Mouse (Mus musculus) spleen, postnatal 36 days (tissue): ENCODE measurements around the gene Ankrd13d.

Experiments
- DNase-seq, 2 experiments: peaks; one replicate each; pipeline ENCODE4 v3.0.0; 2022; ENCODE audit warnings: low spot score in 2 of 2, mixed read lengths in 1 of 2

Gene Ankrd13d

DNA sequence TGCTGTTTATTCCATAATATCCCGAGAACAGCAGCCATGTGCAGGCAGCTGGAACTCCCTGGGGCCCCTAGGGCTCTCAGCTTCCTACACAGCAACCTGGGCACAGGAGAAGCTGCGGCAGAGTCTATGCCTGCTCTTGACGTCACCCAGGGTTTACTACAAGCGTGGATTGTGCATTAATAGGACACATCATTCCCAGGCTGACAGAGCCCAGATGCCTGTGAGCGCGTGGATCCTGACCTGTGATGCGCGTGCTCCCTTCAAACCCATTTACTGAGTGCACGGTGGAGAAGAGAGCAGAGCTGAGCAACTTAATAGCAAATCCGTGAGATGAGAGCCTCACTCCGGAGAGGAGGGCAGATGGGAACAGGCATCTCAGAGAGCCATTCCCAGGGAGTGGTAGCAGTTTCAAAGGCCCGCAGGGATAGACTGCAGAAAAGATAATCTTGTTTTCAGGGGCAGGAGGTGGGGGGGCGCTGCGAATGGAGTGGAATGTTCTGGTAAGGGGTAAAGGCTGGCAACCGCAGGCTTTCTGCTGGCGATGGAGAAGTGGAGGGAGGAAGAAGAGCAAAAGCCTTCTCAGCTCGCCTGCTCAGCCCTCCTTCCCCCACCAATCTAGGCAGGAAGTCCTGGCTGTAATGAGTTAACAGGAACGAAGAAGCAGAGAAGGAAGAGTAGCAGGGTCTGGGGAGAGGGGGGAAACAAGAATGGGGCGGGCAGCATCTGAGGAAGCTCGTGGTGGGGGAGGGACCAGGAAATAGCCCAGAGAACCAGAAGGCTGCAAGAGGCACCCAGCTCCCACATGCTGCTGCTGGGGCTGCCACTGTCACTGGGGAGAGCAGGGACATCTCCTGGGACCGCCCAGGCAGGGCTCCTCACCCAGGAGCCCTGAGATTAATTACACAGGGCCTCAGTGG lies 19.1 kb upstream of the Ankrd13d start:
- peak; percentile 91 to 92 for DNase-seq

DNA sequence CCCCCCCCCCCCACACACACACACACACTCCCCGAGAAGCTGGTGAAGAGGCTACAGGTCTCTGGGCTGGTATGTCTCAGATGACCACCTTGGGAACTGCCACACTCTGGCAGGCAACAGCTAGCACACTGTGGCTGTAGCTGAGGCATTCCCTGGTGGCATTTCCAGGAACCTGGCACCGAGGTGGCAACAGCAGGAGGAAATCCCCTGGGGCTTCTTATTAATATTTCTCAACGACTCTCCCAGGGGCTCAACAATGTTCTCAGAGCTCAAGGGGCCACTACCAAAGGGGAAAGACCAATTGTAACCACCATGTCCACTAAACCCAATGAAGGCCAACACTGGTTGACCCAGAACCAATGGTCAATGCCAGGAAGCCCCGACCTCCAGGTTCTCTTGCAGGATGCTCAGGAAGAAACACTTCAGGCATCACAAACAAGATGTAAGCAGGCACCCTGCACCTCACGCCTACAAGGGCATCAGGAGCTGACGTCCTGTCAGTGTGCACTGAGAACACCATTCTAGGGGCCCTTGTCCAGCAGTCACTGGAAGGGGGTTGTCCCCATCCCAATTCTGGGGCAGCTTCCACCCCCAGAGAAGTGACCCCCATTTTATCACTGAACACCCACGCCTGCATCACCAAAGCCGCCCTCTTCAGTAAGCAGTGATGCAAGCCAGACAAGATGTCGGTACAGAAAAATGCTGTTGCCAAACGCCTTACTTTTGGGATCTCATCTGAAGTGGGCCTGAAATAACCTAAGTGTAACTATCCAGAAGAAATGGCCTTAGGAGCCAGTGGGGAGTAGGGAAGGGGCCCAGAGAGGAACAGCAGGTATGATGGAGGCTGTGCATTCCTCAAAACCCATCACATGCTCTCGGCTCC lies 18.2 kb upstream of the Ankrd13d start:
- DNase-seq: peak in 1 of 2 experiments; percentile 24

DNA sequence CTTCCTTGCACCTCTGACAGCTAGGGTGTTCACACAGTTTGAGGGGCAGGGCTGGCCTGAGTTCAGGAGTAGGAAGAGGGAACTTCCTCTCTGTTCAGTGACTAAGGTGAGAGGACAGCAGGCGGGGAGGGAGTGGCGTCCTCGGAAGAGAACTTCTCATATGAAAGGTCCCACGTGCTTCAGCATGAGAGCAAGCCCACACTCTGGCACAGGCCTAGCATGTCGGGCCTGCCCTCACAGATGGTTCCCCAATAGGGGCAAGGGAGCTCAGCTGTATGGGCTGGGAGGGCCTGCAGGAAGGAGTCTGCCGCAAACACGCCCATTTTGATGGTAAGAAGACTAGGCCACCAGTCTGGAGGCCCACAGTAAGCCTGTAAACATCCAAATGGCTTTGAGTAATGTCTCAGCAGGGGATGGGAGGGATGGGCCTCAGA lies 17.4 kb upstream of the Ankrd13d start:
- peak; percentile 95 for DNase-seq

DNA sequence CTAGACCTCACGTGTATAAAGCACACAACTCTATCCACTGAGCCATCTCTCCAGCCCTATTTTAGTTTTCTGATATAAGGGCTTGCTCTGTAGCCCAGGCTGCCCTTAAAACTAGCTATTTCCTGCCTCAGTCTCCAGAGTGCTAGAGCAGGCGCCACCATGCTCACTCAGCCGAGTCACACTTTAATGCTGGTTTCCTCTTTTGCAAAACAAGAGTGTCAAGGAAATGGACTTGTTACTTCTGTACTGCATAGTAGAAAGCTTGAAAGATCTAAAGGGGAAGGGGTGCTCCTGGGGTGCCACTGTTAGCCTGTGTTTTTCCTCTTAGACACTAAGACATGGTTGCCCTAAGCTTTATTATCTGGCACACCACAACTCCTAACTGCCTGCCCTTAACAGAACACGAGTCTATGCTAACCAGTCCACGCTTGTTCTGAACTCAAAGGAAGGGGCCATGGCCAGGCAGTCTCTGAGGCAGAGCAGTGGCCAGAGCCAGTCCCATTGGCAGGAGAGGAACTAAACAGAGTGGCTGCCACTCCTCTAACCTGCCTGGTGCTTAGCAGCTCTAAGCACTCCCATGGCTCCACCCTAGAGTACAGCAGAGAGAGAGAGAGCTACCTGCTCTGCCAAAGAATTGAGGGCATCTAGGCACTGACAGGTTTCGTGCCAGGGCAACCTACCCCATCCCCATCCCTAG lies 16.8 kb upstream of the Ankrd13d start:
- DNase-seq: peak; percentile 86 to 87

DNA sequence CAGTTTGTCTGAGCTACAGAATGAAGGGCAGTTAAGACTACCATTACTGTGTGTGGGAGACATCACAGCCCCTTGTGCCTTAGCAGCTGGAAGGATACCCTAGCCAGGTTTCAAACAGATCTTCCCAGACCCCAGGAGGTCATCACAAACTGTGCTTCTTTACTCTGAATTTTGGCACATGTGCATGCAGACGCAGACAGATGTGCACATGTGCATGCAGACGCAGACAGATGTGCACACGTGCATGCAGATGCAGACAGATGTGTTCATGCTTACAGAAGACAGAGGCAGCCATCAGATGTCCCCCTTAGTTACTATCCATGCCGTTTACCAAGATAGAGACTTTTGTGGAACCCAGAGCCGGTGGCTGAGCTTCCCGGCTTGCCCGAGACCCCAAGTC lies 16.2 kb upstream of the Ankrd13d start:
- no peak for DNase-seq

DNA sequence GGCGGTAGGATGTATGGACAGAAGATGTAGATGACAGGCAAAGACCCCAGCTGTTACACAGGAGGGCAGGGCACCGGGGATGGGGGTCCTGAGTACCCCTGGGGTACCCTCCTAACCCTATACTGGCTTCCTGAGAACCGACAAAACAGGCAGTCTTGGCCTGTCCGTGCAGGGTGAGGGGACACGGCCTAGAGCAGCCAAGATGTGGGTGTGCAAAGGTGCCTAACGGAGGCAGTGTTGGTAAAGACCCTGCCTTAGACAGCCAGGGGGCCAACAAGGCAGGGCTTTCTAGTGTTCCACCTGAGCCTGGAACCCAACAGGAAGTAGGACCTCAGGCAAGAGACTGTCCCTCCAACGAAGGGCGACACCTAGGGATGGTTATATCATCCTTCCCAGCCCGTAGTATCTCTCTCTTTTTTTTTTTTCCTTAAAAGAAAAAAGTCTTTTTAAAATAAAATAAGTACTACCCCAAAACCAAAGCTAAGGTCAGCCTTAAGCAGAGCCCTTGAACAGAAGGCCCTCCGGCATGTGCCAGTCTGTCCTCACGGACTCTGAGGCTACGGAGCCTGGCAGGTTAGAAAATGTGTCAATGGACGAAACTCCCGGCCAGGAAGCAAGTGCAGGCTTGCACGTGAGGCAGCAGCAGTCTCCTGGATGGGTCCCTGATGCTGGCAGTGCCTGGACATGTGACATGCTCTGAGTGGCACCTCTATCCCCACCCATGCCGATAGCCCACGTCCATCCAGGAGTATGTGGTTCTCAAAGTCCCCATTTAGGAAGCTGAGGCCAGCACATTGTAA lies 15.6 kb upstream of the Ankrd13d start:
- DNase-seq: peak in 1 of 2 experiments; percentile 25

DNA sequence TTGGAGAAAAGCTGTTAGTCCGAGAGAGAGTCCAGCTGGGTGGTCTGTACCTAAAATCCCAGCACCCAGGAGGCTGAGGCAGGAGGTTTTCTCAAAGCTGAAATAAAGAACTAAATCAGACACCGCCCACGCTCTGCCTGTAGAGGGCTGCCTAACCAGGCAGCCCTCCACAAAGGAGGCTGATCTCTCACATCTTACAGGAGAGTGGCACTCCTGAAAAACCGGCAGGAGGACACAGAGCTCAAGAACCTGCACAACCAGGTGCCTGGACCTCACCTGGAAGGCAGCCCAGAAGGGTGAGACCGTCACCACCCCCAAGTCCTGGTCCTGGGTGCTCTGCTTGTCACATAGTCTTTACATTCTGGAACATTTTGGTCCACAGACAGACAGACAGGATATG lies 14.9 kb upstream of the Ankrd13d start:
- DNase-seq: peak in 1 of 2 experiments; percentile 56

DNA sequence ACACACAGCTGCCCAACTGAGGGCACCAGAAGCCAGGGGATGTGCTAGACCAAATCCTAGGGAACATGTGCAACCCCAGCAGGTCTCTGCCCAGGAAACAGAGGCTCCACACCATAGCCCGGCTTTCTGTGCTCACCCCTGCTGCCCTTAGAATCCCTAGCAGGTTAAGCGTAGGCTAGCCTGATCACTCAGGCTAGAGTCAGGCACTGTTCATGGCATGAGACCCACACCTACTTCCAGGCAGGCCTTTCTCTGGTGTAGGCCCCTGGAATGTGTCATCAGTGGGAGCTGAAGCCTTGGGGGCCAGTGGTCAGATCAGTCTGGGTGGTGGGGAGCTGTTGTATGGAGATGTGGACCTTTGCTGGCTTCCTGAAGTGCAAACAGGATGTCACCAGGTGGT lies 13.7 kb upstream of the Ankrd13d start:
- DNase-seq: peak in 1 of 2 experiments; percentile 35

DNA sequence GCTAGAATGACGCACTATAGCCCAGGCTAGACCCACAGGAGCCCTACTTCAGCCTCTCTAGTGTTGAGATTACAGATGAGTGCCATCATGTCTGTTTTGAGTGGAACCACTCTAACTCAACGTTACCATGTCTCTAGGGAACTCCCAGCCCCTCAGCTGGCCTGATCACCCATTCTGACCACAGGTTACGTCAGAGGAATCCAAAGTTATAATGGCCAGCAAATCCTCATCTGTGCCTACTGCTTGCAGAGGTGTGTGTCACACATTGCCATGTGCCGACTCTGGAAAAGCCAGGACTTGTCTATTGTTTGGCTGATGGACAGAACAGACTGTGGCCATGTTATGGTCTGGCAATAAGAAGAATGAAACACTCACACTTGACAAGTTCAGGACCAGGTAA lies 12.5 kb upstream of the Ankrd13d start:
- DNase-seq: peak in 1 of 2 experiments; percentile 27

DNA sequence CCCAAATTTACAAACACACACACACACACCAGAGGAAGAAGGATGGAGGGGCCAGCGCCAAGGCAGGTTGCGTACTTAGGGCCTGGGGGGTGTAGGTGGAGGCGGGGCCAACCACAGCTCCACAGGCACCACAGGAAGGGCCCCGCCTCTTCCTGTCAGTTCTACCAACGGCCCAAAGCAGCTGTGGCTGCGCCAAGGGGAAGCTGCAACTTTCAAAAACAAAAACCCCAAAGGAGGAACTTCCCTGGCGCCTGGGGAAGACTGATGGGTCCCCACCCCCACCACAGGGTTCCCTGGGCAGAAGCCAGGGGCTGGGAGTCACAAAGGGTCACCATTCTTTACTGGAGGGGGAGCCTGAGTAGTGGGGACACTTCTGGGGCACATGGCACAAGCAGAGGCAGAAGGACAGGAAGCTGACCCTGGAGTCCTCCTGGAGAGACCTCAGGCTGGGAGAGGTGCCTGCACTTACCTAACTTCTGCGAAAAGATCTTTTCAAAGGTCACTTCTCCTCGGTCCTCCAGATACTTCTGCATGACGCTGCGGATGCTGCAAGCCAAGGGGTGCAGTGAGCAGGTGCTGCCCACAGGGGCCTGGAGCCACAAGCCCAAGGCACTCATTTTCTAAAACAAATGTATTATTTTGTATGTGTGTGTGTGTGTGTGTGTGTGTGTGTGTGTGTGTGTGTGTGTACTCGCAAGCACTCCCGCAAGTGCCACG lies 11.6 kb upstream of the Ankrd13d start:
- peak; percentile 94 to 95 for DNase-seq

DNA sequence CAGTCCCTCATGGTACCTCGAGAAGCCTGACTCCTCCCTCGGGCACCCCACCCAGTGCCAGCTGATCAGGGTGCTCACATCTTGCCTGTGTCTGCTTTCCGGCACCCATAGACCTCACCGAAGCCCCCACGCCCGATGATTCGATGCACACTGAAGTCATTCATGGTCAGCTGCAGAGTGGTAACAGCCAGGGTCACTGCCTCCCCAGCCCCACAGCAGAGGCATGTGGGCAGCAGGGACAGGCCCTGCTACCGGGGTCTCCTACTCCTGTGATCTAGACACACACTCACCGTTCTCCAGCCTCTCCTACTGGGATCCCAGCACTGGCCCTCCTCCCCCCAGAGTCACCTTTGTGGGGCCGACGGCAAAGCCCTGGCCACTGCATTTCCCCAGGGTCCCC lies 8.2 kb upstream of the Ankrd13d start:
- DNase-seq: no peak

DNA sequence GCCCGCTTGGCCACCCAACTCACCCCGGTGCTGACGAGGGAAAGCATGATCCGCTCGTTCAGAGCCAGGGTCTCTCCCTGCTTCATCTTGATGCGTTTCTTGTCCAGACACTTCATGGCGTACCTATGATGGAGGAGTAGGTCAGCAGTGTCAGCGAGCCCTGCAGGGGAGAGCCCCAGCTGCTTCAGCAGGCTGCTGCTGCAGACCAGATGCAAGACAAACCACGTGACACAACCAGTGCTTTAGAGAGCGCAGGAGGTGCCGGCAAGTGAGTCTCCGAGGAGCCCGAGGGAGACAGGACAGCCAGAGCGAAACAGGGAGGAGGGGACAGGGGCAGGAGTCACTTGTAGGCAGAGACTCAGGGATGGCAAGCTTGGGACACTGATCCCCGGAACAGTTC lies 7.8 kb upstream of the Ankrd13d start:
- no peak for DNase-seq

DNA sequence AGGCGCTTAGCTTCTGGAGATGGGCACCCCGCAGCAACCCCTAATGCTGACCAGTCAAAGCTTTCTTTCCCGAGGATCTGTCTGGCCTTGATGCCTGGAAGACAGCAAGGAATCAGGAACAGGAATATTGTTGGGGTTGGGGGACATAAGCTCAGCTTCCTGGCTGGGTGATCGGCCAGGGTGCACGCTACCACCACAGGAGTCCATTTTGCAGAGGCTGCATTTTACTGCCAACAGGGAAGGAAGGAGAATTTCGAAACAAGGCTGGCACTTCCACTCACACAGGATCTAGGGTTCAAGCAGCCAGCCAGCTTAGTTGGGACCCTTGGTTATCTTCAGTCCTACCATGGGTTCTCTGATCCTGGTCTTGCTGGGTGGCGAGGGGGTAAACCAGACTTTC lies 716 bp upstream of the Ankrd13d start:
- DNase-seq: no peak

DNA sequence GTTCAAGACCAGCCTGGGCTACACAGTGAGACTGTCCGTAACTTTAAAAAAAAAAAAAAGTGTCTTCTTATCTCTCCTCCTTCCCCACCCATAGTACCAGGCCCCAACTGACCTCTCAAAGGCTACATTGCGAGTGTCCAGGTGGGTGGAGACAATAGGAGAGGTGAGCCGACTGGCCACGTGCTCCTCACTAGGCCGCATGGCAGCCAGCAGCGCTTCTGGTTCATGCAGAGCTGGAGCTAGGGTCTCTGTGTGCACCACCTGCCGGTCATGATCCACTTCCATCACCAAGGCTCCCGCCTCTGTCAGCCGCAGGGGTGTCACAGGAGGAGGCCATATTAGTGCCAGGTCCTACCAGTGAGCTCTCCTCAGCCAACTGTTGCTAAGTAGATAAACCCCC lies 2.5 kb downstream of the Ankrd13d start:
- DNase-seq: no peak

DNA sequence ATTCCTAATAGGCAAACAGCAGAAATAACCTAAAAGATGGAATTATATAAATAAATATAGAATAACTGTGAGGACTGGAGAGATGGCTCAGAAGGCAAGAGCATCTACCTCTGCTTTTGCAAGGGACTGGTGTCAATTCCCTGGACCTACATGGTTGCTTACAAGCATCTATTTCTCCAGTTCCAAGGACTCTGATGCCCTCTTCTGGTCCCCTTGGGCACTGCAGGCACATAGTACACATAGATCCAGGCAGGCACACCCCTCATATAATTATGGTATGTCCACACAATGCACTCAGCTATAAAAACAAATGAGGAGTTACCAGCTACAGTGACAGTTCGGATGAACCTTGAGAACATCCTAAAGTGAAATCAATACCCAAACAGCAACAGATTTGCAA lies 3.5 kb downstream of the Ankrd13d start:
- DNase-seq: no peak

DNA sequence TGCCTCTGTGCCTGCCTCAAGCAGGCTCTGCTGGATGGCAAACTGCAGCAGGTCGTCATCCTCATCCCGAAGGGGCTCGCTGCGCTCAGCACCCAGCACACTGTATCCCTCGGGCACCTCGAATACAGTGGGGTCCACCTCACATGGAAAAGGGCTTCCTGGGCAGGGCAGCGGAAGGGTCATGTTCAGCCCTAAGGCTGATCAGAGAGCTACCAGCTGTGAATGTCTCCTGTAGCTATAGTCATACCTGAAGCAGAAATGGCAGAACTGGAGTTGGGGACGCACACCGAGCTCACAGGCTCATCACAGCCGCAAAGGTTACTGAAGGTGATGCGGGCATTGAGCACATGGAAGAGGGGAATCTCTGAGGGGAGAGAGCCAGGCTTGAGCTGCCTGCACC lies 12.0 kb downstream of the Ankrd13d start:
- no peak for DNase-seq

DNA sequence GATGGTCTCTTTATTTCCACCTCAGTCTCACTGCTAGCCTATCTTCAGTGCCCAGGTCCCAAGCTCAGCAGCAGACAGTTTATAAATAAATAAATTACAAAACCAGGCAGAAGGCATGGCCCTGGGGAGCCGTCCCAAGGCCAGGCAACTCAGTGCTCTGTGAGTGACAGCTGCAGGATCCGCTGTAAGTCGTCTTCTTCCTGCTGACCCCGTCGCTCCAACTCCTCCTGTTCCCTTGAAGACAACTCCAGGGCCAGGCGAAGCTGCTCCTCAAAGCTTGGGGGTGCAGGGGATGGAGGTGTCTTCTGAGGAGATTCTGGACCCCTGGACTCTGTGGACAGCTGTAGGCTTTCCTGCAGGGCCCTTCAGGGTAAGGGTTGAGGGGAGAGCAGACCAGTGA lies 12.8 kb downstream of the Ankrd13d start:
- no peak for DNase-seq

DNA sequence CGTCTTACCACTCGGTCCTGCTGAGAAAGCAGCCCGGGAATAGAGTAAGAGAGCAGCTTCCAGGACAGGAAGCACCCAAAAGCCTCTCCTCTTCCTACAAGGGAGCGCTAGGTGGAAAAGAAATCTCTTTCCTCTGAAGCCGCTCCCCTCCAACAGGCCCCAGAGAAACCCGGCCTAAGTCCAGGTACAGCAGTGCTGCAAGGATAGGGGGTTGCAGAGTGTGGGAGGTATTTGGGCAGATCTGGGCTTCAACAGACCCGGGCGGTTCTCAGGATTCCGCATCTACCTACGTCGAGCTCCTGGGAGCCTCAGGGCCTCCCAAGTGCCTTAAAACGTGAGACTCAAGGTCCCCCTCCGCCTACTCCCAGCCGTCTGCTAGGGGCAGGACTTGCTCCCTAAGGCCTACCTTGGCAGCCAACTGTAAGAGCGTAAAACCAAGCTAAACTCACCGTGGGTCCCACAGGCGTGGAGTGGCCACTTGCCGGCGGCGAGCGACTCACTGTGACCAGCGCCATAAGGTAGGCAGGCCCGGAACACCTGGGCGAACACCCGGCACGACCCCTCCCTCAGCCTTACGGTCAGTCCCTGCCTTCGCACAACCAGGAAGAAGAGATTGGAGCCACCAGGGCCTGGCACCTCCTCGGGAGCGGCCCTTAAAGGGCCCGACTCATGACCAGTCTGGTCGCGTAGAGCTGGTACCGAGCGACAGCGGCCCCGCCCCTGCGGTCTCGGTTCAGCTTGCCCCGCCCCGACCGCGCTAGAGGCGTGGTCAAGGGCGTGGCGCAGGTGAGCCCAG lies 14.2 kb downstream of the Ankrd13d start, which contains the start of gene Ssh3:
Ssh3 (minus strand) TSS at position 615 of the 796 bp plus-strand sequence.
- peak; percentile 77 to 82 for DNase-seq

DNA sequence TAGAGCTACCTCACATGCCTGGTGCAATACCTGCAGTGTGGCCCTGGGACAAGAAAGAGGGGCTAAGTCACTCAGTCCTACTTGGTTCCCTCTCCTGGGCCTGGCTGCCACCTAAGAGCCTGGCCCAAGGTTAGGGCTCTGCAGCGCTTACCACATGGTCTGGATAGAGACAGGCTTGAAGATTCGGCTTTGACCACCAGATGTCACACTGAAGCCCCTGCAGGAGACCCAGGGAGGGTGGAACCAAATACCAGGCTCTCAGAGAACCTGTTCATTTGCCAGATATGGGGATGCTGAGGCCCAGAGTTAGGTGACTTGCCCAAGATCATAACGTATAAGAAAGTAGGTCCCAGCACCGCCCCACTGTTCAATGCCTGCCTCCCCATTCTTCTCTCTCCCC lies 17.0 kb downstream of the Ankrd13d start:
- DNase-seq: no peak
